Mouse (Mus musculus) limb, embryonic 14.5 days (tissue): ENCODE data around the gene Dhx30. TPM values are rescaled to one million over a fixed set of nuclear protein-coding genes. Genes with fewer than 3 reads are reported as not detected.

Experiments
- ATAC-seq: fragments of 200-750 bp; cut with Nextera tagmentation; 2 replicates; pipeline ENCODE4 v1.8.0; 2017; ENCODE audit warnings: low read depth, moderate number of reproducible peaks, moderate TSS enrichment; ENCODE audit not compliant: low FRiP score
- DNase-seq: peaks from one replicate; pipeline ENCODE4 v3.0.0-alpha.2; 2015; ENCODE audit warnings: low spot score
- H3K27ac ChIP-seq: fragments of 300-500 bp; sonication (generic); replicated peaks from 2 replicates; pipeline ENCODE4 v1.5.1; 2014; ENCODE audit warnings: low read depth, mild to moderate bottlenecking, low read length, moderate library complexity, mixed read lengths
- H3K27me3 ChIP-seq: fragments of 300-500 bp; sonication (generic); 2 replicates; pipeline ENCODE4 v1.6.1; 2014; ENCODE audit warnings: low read length, mixed read lengths; ENCODE audit not compliant: control insufficient read depth, insufficient read depth
- H3K36me3 ChIP-seq: fragments of 300-500 bp; sonication (generic); 2 replicates; pipeline ENCODE4 v1.6.1; 2014; ENCODE audit warnings: mild to moderate bottlenecking, low read length, moderate library complexity, mixed read lengths; ENCODE audit not compliant: control insufficient read depth, insufficient read depth
- H3K4me1 ChIP-seq: fragments of 300-500 bp; sonication (generic); 2 replicates; pipeline ENCODE4 v1.6.1; 2014; ENCODE audit warnings: antibody characterized with exemption, low read length, mixed read lengths; ENCODE audit not compliant: control insufficient read depth, insufficient read depth
- H3K4me2 ChIP-seq: fragments of 300-500 bp; sonication (generic); replicated peaks from 2 replicates; pipeline ENCODE4 v1.6.1; 2014; ENCODE audit warnings: low read depth, mild to moderate bottlenecking, low read length, moderate library complexity; ENCODE audit not compliant: severe bottlenecking
- H3K4me3 ChIP-seq: fragments of 300-500 bp; sonication (generic); replicated peaks from 2 replicates; pipeline ENCODE4 v1.5.1; 2014; ENCODE audit warnings: low read length
- H3K9ac ChIP-seq: fragments of 300-500 bp; sonication (generic); 2 replicates; pipeline ENCODE4 v1.6.1; 2014; ENCODE audit warnings: mild to moderate bottlenecking, low read depth, low read length, moderate library complexity; ENCODE audit not compliant: severe bottlenecking
- H3K9me3 ChIP-seq: fragments of 300-500 bp; sonication (generic); 2 replicates; pipeline ENCODE4 v1.6.1; 2016; ENCODE audit warnings: low read length; ENCODE audit not compliant: control insufficient read depth
- POLR2A ChIP-seq: fragments of 200-500 bp; IDR thresholded peaks from 2 replicates; pipeline ENCODE4 v1.8.0; 2012; ENCODE audit warnings: inconsistent platforms, mild to moderate bottlenecking, moderate library complexity, borderline replicate concordance; ENCODE audit not compliant: insufficient read depth, insufficient read length; ENCODE audit errors: extremely low read depth
- WGBS: fragments of 180-500 bp; shearing (Covaris S2); extraction: QIAGEN DNeasy Blood & Tissue Kit; methylation state at CpG from one replicate; pipeline ENCODE4 v1.1.7; 2014; 5-methylcytosine and 5-hydroxymethylcytosine counted together
- polyA plus RNA-seq, 2 experiments: library from polyadenylated mRNA; depleted of rRNA in 1 of 2; stranded (reverse) in 1 of 2; unstranded in 1 of 2; fragments of >200 nt; fragmentation: Nextera tagmentation in 1 of 2; extraction: Ambion mirVana in 1 of 2; gene quantifications; 2 replicates each; pipeline versions ENCODE4 v1.2.1 to v1.2.3; 2012 to 2014

The Dhx30 gene
- polyA plus RNA-seq, 2 experiments = 120 to 121 TPM

DNA sequence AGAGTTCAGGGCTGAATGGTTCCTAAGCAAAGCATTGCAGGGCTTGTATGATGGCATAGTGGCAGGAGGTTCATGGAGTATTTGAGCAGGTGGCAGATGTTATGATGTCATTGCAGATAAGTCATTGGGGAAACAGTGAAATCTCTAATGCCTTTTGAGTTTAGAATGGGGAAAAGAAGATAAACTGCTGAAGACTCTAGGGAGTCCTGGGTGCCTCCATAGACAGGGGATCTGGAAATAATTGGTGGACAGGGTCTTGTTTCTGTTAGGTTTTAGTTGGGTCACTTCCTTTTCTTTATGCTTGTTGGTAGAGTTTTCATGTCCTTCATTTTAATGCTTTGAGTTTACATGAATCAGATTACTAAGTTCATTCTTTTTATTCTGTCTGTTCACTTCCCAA lies 70.4 kb downstream of the Dhx30 start:
- H3K4me1 ChIP-seq = no peaks in the 10 kb centered on the region
- H3K4me2 ChIP-seq = no peak overlapping the region
- H3K4me3 ChIP-seq = no peak overlapping the region
- ATAC-seq (no peak), DNase-seq (no peak)
- H3K27ac ChIP-seq = no peak overlapping the region
- H3K36me3 ChIP-seq = no peaks in the 10 kb centered on the region
- no peaks in the 10 kb centered on the region for H3K9me3 ChIP-seq
- no peaks in the 10 kb centered on the region for H3K27me3 ChIP-seq
- TF ChIP-seq POLR2A = no peak
- no peak overlapping the region for H3K9ac ChIP-seq

DNA sequence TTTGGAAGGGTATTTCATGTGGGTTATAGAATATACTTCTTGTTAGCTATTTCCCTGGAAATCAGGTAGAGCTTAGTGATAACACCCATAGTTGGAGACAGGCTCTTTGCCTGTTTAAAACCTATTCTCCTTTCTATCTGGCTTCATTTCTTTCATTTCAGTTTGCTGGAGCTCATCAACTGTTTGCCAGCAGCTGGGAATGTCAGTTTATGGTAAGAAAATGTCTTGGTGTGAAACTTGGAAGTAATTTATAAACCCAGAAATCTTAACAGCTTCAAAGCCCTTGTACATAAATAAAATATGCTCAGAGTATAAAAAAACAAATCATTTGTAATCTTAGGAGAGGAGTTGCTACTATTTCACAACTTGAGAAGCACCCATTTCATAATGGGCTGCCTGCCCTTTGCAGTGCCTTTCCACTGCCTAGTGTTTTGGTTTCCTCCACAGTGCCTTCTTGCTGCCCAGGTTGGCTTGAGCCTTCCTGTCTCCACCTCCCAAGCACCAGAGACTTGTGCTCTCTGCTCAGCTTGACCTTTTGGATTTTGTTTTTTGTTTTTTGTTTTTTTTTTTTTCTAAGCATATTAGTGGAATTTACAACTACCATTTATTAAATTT lies 71.8 kb downstream of the Dhx30 start:
- DNase-seq (no peak), ATAC-seq (no peak)
- Histone ChIP-seq H3K9ac (no peak overlapping the region), H3K9me3 (no peaks in the 10 kb centered on the region), H3K27ac (no peak overlapping the region), H3K36me3 (no peaks in the 10 kb centered on the region; the same call in 1 of the 2 replicates), H3K27me3 (no peaks in the 10 kb centered on the region), H3K4me3 (no peak overlapping the region), H3K4me1 (no peaks in the 10 kb centered on the region), H3K4me2 (no peak overlapping the region)
- TF ChIP-seq POLR2A = no peak

DNA sequence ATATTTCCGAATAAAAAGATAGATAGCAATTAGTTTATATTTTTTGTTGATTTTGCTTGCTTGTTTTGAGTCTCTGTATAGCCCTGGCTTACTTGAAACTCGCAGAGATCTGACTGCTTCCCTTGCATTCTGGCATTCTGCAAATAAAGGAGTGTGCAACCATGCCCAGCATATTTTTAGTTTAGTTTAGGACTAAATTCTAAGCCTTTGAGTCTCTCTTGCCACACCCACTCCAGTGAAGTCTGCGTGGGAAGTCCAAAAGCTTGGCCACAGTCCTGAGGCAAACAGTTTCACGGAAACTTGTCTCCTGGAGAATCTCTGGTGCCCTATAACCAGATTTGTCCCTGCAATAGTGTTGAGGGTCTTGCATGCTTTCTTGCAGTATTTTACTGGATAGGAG lies 73.3 kb downstream of the Dhx30 start:
- H3K9me3 ChIP-seq = no peaks in the 10 kb centered on the region
- no peaks in the 10 kb centered on the region for H3K4me1 ChIP-seq
- ATAC-seq = no peak
- TF ChIP-seq POLR2A = no peak
- H3K9ac ChIP-seq = no peak overlapping the region
- peaks cover 4% of the 10 kb centered on the region for H3K36me3 ChIP-seq
- H3K4me2 ChIP-seq = no peak overlapping the region
- no peak overlapping the region for H3K4me3 ChIP-seq
- H3K27me3 ChIP-seq = no peaks in the 10 kb centered on the region
- DNase-seq = no peak
- H3K27ac ChIP-seq = no peak overlapping the region
- whole genome bisulfite sequencing = 82% methylated on average over 4 of the region's 4 CpGs

DNA sequence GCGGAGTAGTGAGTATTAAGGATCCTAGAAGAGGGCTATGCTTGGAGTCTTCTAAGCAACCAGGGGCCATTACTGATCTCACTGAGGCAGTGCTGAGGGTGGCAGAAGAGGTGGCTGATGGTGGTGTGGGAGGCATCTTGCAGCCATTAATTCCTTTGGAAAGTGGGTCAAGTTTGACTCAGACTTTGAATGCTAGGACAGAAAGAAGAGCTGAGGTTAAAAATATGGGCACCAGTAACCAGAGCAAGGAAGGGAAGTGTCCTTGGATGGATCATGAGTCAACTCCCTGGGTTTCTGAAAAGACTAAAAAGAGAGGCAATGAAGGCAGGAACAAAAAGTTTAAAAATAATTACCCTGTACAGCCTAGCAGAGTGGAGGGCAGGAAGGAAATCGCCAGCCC lies 79.1 kb downstream of the Dhx30 start:
- Histone ChIP-seq H3K9ac (no peak overlapping the region), H3K4me3 (no peak overlapping the region), H3K27ac (no peak overlapping the region), H3K9me3 (no peaks in the 10 kb centered on the region), H3K36me3 (peaks cover 49% of the 10 kb centered on the region), H3K27me3 (no peaks in the 10 kb centered on the region), H3K4me1 (no peaks in the 10 kb centered on the region), H3K4me2 (no peak overlapping the region)
- ATAC-seq = no peak
- DNase-seq = no peak
- TF ChIP-seq POLR2A = no peak
- WGBS = 92% methylated on average over 2 of the region's 2 CpGs

DNA sequence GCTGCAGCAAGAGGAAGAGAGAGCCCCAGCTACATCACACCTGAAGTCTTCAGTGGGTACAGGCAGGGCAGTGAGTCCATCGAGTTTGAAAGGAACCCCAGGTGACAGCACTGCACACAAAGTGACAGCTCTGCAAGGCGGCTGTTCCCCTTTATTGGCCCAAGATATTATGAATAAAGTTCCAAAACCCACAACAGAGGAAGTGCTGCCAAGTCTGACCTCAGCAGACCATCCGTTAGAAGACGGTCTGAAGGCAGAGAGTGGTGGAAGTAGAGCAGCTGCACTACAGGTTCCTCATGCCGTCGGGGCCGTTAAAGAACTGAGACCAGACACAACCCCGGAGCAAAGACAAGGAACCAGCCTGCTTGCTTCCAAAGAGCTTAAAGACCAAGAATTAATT lies 79.7 kb downstream of the Dhx30 start:
- no peak overlapping the region for H3K4me3 ChIP-seq
- 90% methylated on average over 8 of the region's 8 CpGs for WGBS
- no peak overlapping the region for H3K27ac ChIP-seq
- H3K4me1 ChIP-seq = no peaks in the 10 kb centered on the region
- H3K4me2 ChIP-seq = no peak overlapping the region
- no peak for ATAC-seq
- H3K36me3 ChIP-seq = peaks cover 49% of the 10 kb centered on the region
- no peak overlapping the region for H3K9ac ChIP-seq
- DNase-seq = no peak
- no peak for TF ChIP-seq POLR2A
- no peaks in the 10 kb centered on the region for H3K9me3 ChIP-seq
- H3K27me3 ChIP-seq = no peaks in the 10 kb centered on the region

DNA sequence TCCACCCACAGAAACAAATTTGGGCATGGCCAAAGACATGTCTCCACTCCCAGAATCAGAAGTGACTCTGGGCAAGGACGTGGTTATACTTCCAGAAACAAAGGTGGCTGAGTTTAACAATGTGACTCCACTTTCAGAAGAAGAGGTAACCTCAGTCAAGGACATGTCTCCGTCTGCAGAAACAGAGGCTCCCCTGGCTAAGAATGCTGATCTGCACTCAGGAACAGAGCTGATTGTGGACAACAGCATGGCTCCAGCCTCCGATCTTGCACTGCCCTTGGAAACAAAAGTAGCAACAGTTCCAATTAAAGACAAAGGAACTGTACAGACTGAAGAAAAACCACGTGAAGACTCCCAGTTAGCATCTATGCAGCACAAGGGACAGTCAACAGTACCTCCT lies 82.5 kb downstream of the Dhx30 start:
- Histone ChIP-seq H3K9me3 (no peaks in the 10 kb centered on the region), H3K9ac (no peak overlapping the region), H3K27me3 (no peaks in the 10 kb centered on the region), H3K4me1 (no peaks in the 10 kb centered on the region), H3K36me3 (peaks cover 49% of the 10 kb centered on the region), H3K4me2 (no peak overlapping the region), H3K4me3 (no peak overlapping the region), H3K27ac (no peak overlapping the region)
- WGBS = 86% methylated on average over 4 of the region's 4 CpGs
- TF ChIP-seq POLR2A = no peak
- no peak for ATAC-seq
- DNase-seq = no peak

Other genes starting within 250 kb of the Dhx30 start
- gene Cdc25a, start 242.3 kb downstream of the Dhx30 start, polyA plus RNA-seq (2012; rRNA removed) = 24.8 and 26.1 TPM in 2 replicates
- gene Cdc25a, start 242.3 kb downstream of the Dhx30 start, polyA plus RNA-seq (2014; fragmentation: Nextera tagmentation; extraction: Ambion mirVana) = 26.8 and 29.4 TPM in 2 replicates
- gene Map4, start 186.4 kb downstream of the Dhx30 start, polyA plus RNA-seq (2012; rRNA removed) = 161 and 220 TPM in 2 replicates
- gene Map4, start 186.4 kb downstream of the Dhx30 start, polyA plus RNA-seq (2014; fragmentation: Nextera tagmentation; extraction: Ambion mirVana) = 76.1 and 76.6 TPM in 2 replicates
- gene Smarcc1, start 122 bp downstream of the Dhx30 start, polyA plus RNA-seq (2012; rRNA removed) = 67.2 and 72.8 TPM in 2 replicates
- 132 and 144 TPM in 2 replicates for gene Smarcc1, start 122 bp downstream of the Dhx30 start, polyA plus RNA-seq (2014; fragmentation: Nextera tagmentation; extraction: Ambion mirVana)
- gene Cspg5, start 126.0 kb upstream of the Dhx30 start, polyA plus RNA-seq (2012; rRNA removed) = 10.0 and 11.0 TPM in 2 replicates
- gene Cspg5, start 126.0 kb upstream of the Dhx30 start, polyA plus RNA-seq (2014; fragmentation: Nextera tagmentation; extraction: Ambion mirVana) = 6.4 and 7.6 TPM in 2 replicates
- gene Elp6, start 187.3 kb upstream of the Dhx30 start, polyA plus RNA-seq (2012; rRNA removed) = 36.1 and 43.4 TPM in 2 replicates
- gene Elp6, start 187.3 kb upstream of the Dhx30 start, polyA plus RNA-seq (2014; fragmentation: Nextera tagmentation; extraction: Ambion mirVana) = 25.3 and 25.8 TPM in 2 replicates
- gene Scap, start 215.5 kb upstream of the Dhx30 start, polyA plus RNA-seq (2012; rRNA removed) = 30.3 and 36.9 TPM in 2 replicates
- 28.4 and 33.5 TPM in 2 replicates for gene Scap, start 215.5 kb upstream of the Dhx30 start, polyA plus RNA-seq (2014; fragmentation: Nextera tagmentation; extraction: Ambion mirVana)